Mouse (Mus musculus) R1 (cell line): ENCODE measurements around the gene Dtl.
"Not testable (repeated sequence)": the region's sequence is repeated elsewhere in the genome, so short reads cannot be mapped to it uniquely, and the experiment has no call there.

Experiments used
- DNase-seq: peaks from one replicate; pipeline ENCODE4 v3.0.0-alpha.2; 2018; ENCODE audit warnings: low read depth, low spot score

The Dtl gene

GRCm38 (mm10) chr1:191519329-191520066 is 55.8 kb downstream of the Dtl start:
- no peak for DNase-seq

GRCm38 (mm10) chr1:191518911-191519310 is 56.4 kb downstream of the Dtl start:
- DNase-seq = no peak

- no peak for DNase-seq
These were observed 57.4 kb downstream of the Dtl start for GRCm38 (mm10) chr1:191517969-191518368.

- no peak for DNase-seq
These were observed 58.3 kb downstream of the Dtl start for GRCm38 (mm10) chr1:191517056-191517455.

- not testable (repeated sequence) for DNase-seq
These were observed 59.0 kb downstream of the Dtl start for GRCm38 (mm10) chr1:191516351-191516750.

GRCm38 (mm10) chr1:191513195-191513594 is 62.1 kb downstream of the Dtl start:
- no peak for DNase-seq

GRCm38 (mm10) chr1:191512383-191512782 is 63.0 kb downstream of the Dtl start:
- no peak for DNase-seq

- no peak for DNase-seq
These were observed 63.8 kb downstream of the Dtl start for GRCm38 (mm10) chr1:191511503-191511902.

GRCm38 (mm10) chr1:191509865-191510264 is 65.5 kb downstream of the Dtl start:
- DNase-seq = no peak

- DNase-seq = no peak
These were observed 66.2 kb downstream of the Dtl start for GRCm38 (mm10) chr1:191509131-191509530.

- DNase-seq = no peak
These were observed 68.6 kb downstream of the Dtl start for GRCm38 (mm10) chr1:191506791-191507190.

- DNase-seq = no peak
These were observed 75.7 kb downstream of the Dtl start for GRCm38 (mm10) chr1:191499666-191500065.

- no peak for DNase-seq
These were observed 76.9 kb downstream of the Dtl start for GRCm38 (mm10) chr1:191498271-191498955.

GRCm38 (mm10) chr1:191496676-191497075 is 78.7 kb downstream of the Dtl start:
- DNase-seq = no peak

- DNase-seq = peak; percentile 81
These were observed 80.3 kb downstream of the Dtl start for GRCm38 (mm10) chr1:191495051-191495467.

- no peak for DNase-seq
These were observed 81.1 kb downstream of the Dtl start for GRCm38 (mm10) chr1:191494303-191494655.

- DNase-seq = no peak
These were observed 81.7 kb downstream of the Dtl start for GRCm38 (mm10) chr1:191493476-191494302.

- no peak for DNase-seq
These were observed 84.9 kb downstream of the Dtl start for GRCm38 (mm10) chr1:191490446-191490845.
